Mouse (Mus musculus): ENCODE measurements around the gene Trdmt1.

DNA sequence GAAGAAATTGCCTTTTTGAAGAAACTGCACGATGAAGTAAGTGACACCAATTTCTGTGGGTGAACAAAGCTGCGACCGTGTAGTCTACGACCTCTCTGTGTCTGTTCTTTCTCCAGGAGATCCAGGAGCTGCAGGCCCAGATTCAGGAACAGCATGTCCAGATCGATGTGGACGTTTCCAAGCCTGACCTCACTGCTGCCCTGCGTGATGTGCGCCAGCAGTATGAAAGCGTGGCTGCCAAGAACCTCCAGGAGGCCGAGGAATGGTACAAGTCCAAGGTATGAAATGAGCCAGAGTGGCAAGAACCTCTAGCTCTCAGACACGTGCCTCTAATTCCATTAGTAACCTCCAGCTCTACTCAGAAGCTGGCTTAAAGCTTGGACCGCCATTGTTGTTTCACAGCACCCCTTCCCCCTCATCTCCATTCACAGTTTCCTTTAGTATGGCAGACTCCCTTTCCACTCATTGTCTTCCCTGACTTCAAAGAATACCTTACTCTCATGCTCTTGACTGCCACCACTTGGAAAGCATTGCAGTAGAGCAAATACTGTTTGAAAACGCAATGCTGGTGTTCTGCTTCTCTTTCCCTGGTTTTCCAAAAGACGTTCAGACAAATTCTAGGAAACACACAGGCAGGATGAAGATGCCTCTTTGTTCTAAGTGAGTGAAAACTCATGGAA lies 34.1 kb upstream of the Trdmt1 start:
- TF ChIP-seq CTCF (IDR thresholded peaks at IDR 0.05; ENCODE audit: borderline replicate concordance, insufficient read depth, low read length), result no peak
- TF ChIP-seq POLR2A (IDR thresholded peaks at IDR 0.05; ENCODE audit: low read depth, low read length), result peak; percentile 16

All from embryonic fibroblast, embryonic 13.5 days (primary cell).